Mouse (Mus musculus): ENCODE measurements around the gene Zfp637.
"Not testable (repeated sequence)": the region's sequence is repeated elsewhere in the genome, so short reads cannot be mapped to it uniquely, and the experiment has no call there.

Zfp637 gene

GRCm38 (mm10) chr6:117863751-117864150 is 22.8 kb downstream of the Zfp637 start:
- DNase-seq (ENCODE audit: low spot score in 2 of 2): no peak

- DNase-seq (ENCODE audit: low spot score in 2 of 2): no peak
Measured at GRCm38 (mm10) chr6:117868187-117868586, 27.2 kb downstream of the Zfp637 start.

GRCm38 (mm10) chr6:117871034-117871433 is 30.1 kb downstream of the Zfp637 start:
- no peak for DNase-seq (ENCODE audit: low spot score in 2 of 2)

GRCm38 (mm10) chr6:117873450-117873849 is 32.5 kb downstream of the Zfp637 start:
- DNase-seq (ENCODE audit: low spot score in 2 of 2): not testable (repeated sequence)

GRCm38 (mm10) chr6:117874621-117875281 is 33.8 kb downstream of the Zfp637 start:
- DNase-seq (ENCODE audit: low spot score in 2 of 2): no peak

- peak in 1 of 2 experiments; percentile 84 for DNase-seq (ENCODE audit: low spot score in 2 of 2)
Measured at GRCm38 (mm10) chr6:117878700-117879407, 37.9 kb downstream of the Zfp637 start.

GRCm38 (mm10) chr6:117879408-117880115 is 38.6 kb downstream of the Zfp637 start:
- DNase-seq (ENCODE audit: low spot score in 2 of 2): peak; percentile 99 to 100

GRCm38 (mm10) chr6:117880394-117880838 is 39.4 kb downstream of the Zfp637 start:
- DNase-seq (ENCODE audit: low spot score in 2 of 2): no peak

- no peak for DNase-seq (ENCODE audit: low spot score in 2 of 2)
Measured at GRCm38 (mm10) chr6:117881229-117881628, 40.2 kb downstream of the Zfp637 start.

GRCm38 (mm10) chr6:117881997-117882396 is 41.0 kb downstream of the Zfp637 start:
- no peak for DNase-seq (ENCODE audit: low spot score in 2 of 2)

- DNase-seq (ENCODE audit: low spot score in 2 of 2): no peak
Measured at GRCm38 (mm10) chr6:117885943-117886342, 45.0 kb downstream of the Zfp637 start.

GRCm38 (mm10) chr6:117888032-117888431 is 47.1 kb downstream of the Zfp637 start:
- no peak for DNase-seq (ENCODE audit: low spot score in 2 of 2)

- DNase-seq (ENCODE audit: low spot score in 2 of 2): peak in 1 of 2 experiments; percentile 50
Measured at GRCm38 (mm10) chr6:117888642-117889096, 47.7 kb downstream of the Zfp637 start.

GRCm38 (mm10) chr6:117890257-117890656 is 49.3 kb downstream of the Zfp637 start:
- no peak for DNase-seq (ENCODE audit: low spot score in 2 of 2)

GRCm38 (mm10) chr6:117891369-117892160 is 50.6 kb downstream of the Zfp637 start:
- DNase-seq (ENCODE audit: low spot score in 2 of 2): no peak

GRCm38 (mm10) chr6:117892386-117892785 is 51.4 kb downstream of the Zfp637 start:
- no peak for DNase-seq (ENCODE audit: low spot score in 2 of 2)

GRCm38 (mm10) chr6:117893435-117893834 is 52.5 kb downstream of the Zfp637 start:
- no peak for DNase-seq (ENCODE audit: low spot score in 2 of 2)
